ENCODE assay signal across 16 mouse cellular contexts in genomic region chr14:25562447-25562846, GRCm38 (mm10).
A peak's percentile ranks its signal among the peaks of the same experiment; 100 is the strongest.
DNase-seq lines count a peak whose midpoint lies in the region; ATAC-seq and TF ChIP-seq lines count a peak whose summit lies in the region.
"Had no signal": no experiment of that assay in that cellular context is flagged by ENCODE, and none has a peak within 500 bp of the region (broad histone marks: within the 10 kb centered on the region; RNA-seq: fewer than 3 reads in every experiment).

No protein-coding gene starts in this region.

- H3K27me3 ChIP-seq in heart, embryonic 11.5 days (ENCODE audit: control insufficient read depth, insufficient read depth, low read length): no peaks in the 10 kb centered on the region
- H3K27me3 ChIP-seq in lung, embryonic 14.5 days (ENCODE audit: insufficient read depth, low read length): no peaks in the 10 kb centered on the region
- H3K27me3 ChIP-seq in limb, embryonic 15.5 days: no peaks in the 10 kb centered on the region
- H3K27me3 ChIP-seq: CH12.LX; midbrain, embryonic 13.5 days; Patski; stomach, embryonic 15.5 days had no signal

- peaks cover 71% of the 10 kb centered on the region for H3K4me1 ChIP-seq in heart, embryonic 11.5 days (ENCODE audit: control insufficient read depth, insufficient read depth, low read length)
- H3K4me1 ChIP-seq in lung, embryonic 14.5 days (ENCODE audit: insufficient read depth): peaks cover 9% of the 10 kb centered on the region; the same call in 1 of the 2 replicates
- H3K4me1 ChIP-seq in limb, embryonic 15.5 days: peaks cover 57% of the 10 kb centered on the region

- H3K36me3 ChIP-seq in heart, embryonic 11.5 days (ENCODE audit: control insufficient read depth, insufficient read depth, low read length): peaks cover 3% of the 10 kb centered on the region; the same call in 1 of the 2 replicates
- H3K36me3 ChIP-seq in lung, embryonic 14.5 days (ENCODE audit: insufficient read depth): no peaks in the 10 kb centered on the region
- H3K36me3 ChIP-seq in limb, embryonic 15.5 days: peaks cover 16% of the 10 kb centered on the region; the same call in 1 of the 2 replicates
- H3K36me3 ChIP-seq: stomach, embryonic 15.5 days had no signal

- no peak for TF ChIP-seq CTCF in lung, embryonic 14.5 days (IDR thresholded peaks at IDR 0.05; ENCODE audit: low read depth)
- TF ChIP-seq CTCF in layer of hippocampus, adult 2 months (conservative IDR thresholded peaks at IDR 0.05): no peak

- H3K4me3 ChIP-seq in heart, embryonic 11.5 days (ENCODE audit: low read depth, low read length): no peak overlapping the region
- no peak overlapping the region for H3K4me3 ChIP-seq in lung, embryonic 14.5 days (ENCODE audit: low read depth, low read length)
- H3K4me3 ChIP-seq in limb, embryonic 15.5 days: no peak overlapping the region
- H3K4me3 ChIP-seq in layer of hippocampus, adult 2 months: no peak overlapping the region
- H3K4me3 ChIP-seq: midbrain, embryonic 13.5 days; stomach, embryonic 15.5 days had no signal

- no peaks in the 10 kb centered on the region for H3K9me3 ChIP-seq in heart, embryonic 11.5 days (replicated peaks; ENCODE audit: control insufficient read depth, low read length)
- H3K9me3 ChIP-seq in lung, embryonic 14.5 days (ENCODE audit: low read depth, low read length): no peaks in the 10 kb centered on the region
- H3K9me3 ChIP-seq in limb, embryonic 15.5 days: no peaks in the 10 kb centered on the region
- H3K9me3 ChIP-seq: midbrain, embryonic 13.5 days; stomach, embryonic 15.5 days had no signal

- DNase-seq in heart, postnatal 25 days (ENCODE audit: low spot score): no peak
- no peak for DNase-seq in lung, embryonic 14.5 days
- no peak for DNase-seq in lung, postnatal 14 days
- DNase-seq in heart, postnatal 10 days: peak; percentile 53 to 63
- DNase-seq in layer of hippocampus, adult 2 months (ENCODE audit: low spot score in 2 of 2): no peak
- DNase-seq: cerebellum, adult 2 months; gastrocnemius, postnatal 10 days; kidney, adult 2 months; right cerebral cortex, postnatal 14 days had no signal

- ATAC-seq in heart, embryonic 11.5 days (replicated peaks; ENCODE audit: insufficient number of reproducible peaks, low FRiP score, low TSS enrichment): no peak
- ATAC-seq in lung, embryonic 14.5 days (ENCODE audit: insufficient read depth): no peak
- no peak for ATAC-seq in limb, embryonic 15.5 days (ENCODE audit: insufficient number of reproducible peaks, low FRiP score, low TSS enrichment, low read depth)
- ATAC-seq: forebrain, embryonic 14.5 days; midbrain, embryonic 13.5 days; Patski had no signal

- H3K27ac ChIP-seq in heart, embryonic 11.5 days (ENCODE audit: low read depth, low read length): peak overlapping the region; percentile 65
- H3K27ac ChIP-seq in lung, embryonic 14.5 days (ENCODE audit: low read depth): 0 out of 2 replicates have a peak overlapping the region, but pooled peaks have one; percentile 10
- peak overlapping the region; percentile 51 for H3K27ac ChIP-seq in limb, embryonic 15.5 days
- no peak overlapping the region for H3K27ac ChIP-seq in layer of hippocampus, adult 2 months
- H3K27ac ChIP-seq: midbrain, embryonic 13.5 days; stomach, embryonic 15.5 days had no signal

- H3K9ac ChIP-seq in heart, embryonic 11.5 days (ENCODE audit: low read depth, low read length): 0 out of 2 replicates have a peak overlapping the region, but pooled peaks have one; percentile 22
- H3K9ac ChIP-seq in lung, embryonic 14.5 days: no peak overlapping the region
- no peak overlapping the region for H3K9ac ChIP-seq in limb, embryonic 15.5 days
- H3K9ac ChIP-seq: midbrain, embryonic 13.5 days; stomach, embryonic 15.5 days had no signal

- 71% methylated on average over 4 of the region's 4 CpGs for WGBS in heart, embryonic 11.5 days (ENCODE audit: insufficient replicate concordance)
- 72% methylated on average over 4 of the region's 4 CpGs for WGBS in lung, embryonic 14.5 days
- 68% methylated on average over 4 of the region's 4 CpGs for WGBS in limb, embryonic 15.5 days

- H3K4me2 ChIP-seq in heart, embryonic 11.5 days: no peak overlapping the region
- no peak overlapping the region for H3K4me2 ChIP-seq in lung, embryonic 14.5 days
- H3K4me2 ChIP-seq in limb, embryonic 15.5 days: no peak overlapping the region
- H3K4me2 ChIP-seq: midbrain, embryonic 13.5 days; stomach, embryonic 15.5 days had no signal

- intact Hi-C loops in heart, postnatal 25 days (cut with DNase I): loop anchor here (5.0 to 10.0 kb wide), 6 partner anchors 35 to 1058 kb away; no protein-coding TSS in a partner anchor
- intact Hi-C loops in heart, postnatal 10 days (cut with DNase I): loop anchor here (5.0 to 10.0 kb wide), 3 partner anchors 185 to 788 kb away; no protein-coding TSS in a partner anchor

Comparison
In these comparisons a context has a peak if more than half of its experiments do, and no peak if none do; other contexts are left out.
1. DNase-seq: peak in heart, postnatal 10 days (2 of 2); none in heart, postnatal 25 days (single experiment), lung, embryonic 14.5 days (single experiment), lung, postnatal 14 days (single experiment) and layer of hippocampus, adult 2 months (0 of 2).